Mouse (Mus musculus) forebrain, embryonic 10.5 days (tissue): Measurements from ENCODE around the gene Fam229a. TPM values are rescaled to one million over a fixed set of nuclear protein-coding genes. Genes with fewer than 3 reads are reported as not detected.

ENCODE experiments used
- DNase-seq: peaks from one replicate; pipeline ENCODE4 v3.0.0-alpha.2; 2017; ENCODE audit warnings: low spot score; ENCODE audit errors: extremely low spot score
- H3K27ac ChIP-seq: fragments of 300-500 bp; sonication (generic); 2 replicates; pipeline ENCODE4 v1.5.1; 2016; ENCODE audit warnings: mild to moderate bottlenecking
- H3K27me3 ChIP-seq: fragments of 300-500 bp; sonication (generic); 2 replicates; pipeline ENCODE4 v1.6.1; 2016; ENCODE audit warnings: mild to moderate bottlenecking; ENCODE audit not compliant: poor library complexity, severe bottlenecking
- H3K36me3 ChIP-seq: fragments of 300-500 bp; sonication (generic); replicated peaks from 2 replicates; pipeline ENCODE4 v1.6.1; 2016; ENCODE audit warnings: mild to moderate bottlenecking, moderate library complexity
- H3K4me1 ChIP-seq: fragments of 300-500 bp; sonication (generic); 2 replicates; pipeline ENCODE4 v1.6.1; 2016
- H3K4me3 ChIP-seq: fragments of 300-500 bp; sonication (generic); 2 replicates; pipeline ENCODE4 v1.5.1; 2016; ENCODE audit warnings: mild to moderate bottlenecking, moderate library complexity
- H3K9me3 ChIP-seq: fragments of 300-500 bp; sonication (generic); 2 replicates; pipeline ENCODE4 v1.6.1; 2016; ENCODE audit warnings: mild to moderate bottlenecking, moderate library complexity
- WGBS: fragments of 180-500 bp; shearing (Covaris S2); methylation state at CpG from one replicate; pipeline ENCODE4 v1.1.7; 2016; 5-methylcytosine and 5-hydroxymethylcytosine counted together
- polyA plus RNA-seq: library from polyadenylated mRNA; unstranded; fragments of >200 nt; fragmentation: Nextera tagmentation; extraction: Ambion mirVana; gene quantifications from 2 replicates; pipeline ENCODE4 v1.2.1, GENCODE M21; 2016

The Fam229a gene
- polyA plus RNA-seq, 1 experiment from 2014 or later = not detected

DNA sequence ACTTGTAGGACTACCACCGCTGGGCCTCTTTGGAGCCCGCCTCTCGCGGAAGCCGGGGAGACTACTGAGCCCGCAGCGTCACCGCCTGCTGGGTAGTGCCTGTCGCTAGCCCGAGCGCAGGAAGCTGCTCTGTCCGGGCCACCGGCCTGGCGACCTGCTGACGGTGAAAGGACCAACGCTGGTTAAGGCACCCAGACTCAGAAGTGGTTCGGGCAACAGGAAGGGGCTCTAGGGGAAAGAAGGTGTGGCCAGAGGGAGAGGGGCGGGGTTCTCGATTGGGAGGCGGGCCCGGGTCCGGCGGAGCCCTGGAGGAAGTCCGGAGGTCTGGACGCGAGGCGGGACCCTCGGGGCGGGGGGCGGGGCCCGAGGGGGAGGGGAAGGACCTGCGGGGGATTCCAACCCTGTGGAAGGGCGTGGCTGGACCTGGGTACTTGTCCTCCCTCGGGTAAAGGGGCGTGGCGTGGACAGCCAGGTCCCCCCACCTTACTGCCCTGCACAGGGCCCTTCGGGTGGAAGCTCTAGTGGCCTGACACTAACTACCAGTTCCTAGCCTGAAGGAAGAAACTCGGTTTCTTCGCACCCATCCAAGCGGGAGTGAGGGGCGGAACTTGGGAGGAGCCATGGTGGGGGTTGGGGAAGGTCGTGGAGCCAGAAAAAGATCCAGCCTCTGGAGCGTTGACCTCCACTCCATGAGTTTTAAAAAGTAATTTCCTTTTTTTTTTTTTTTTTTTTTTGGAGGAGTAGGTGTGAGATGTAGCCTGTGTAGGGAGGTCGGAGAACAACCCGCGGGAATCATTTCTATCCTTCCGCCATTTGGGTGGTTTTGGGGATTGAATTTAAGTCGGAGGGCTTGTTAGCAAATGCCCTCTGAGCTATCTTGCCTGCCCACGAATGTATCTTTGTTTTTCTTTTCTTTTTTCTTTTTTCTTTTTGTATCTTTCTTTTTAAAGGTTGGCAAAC lies 9.9 kb downstream of the Fam229a start:
- Histone ChIP-seq H3K27me3 (no peaks in the 10 kb centered on the region; the same call in 1 of the 2 replicates), H3K36me3 (no peaks in the 10 kb centered on the region), H3K9me3 (no peaks in the 10 kb centered on the region), H3K27ac (peak overlapping the region; percentile 86), H3K4me1 (peaks cover 56% of the 10 kb centered on the region), H3K4me3 (peak overlapping the region; percentile 59)
- peak; percentile 95 for DNase-seq
- 1% methylated on average over 48 of the region's 49 CpGs for WGBS

DNA sequence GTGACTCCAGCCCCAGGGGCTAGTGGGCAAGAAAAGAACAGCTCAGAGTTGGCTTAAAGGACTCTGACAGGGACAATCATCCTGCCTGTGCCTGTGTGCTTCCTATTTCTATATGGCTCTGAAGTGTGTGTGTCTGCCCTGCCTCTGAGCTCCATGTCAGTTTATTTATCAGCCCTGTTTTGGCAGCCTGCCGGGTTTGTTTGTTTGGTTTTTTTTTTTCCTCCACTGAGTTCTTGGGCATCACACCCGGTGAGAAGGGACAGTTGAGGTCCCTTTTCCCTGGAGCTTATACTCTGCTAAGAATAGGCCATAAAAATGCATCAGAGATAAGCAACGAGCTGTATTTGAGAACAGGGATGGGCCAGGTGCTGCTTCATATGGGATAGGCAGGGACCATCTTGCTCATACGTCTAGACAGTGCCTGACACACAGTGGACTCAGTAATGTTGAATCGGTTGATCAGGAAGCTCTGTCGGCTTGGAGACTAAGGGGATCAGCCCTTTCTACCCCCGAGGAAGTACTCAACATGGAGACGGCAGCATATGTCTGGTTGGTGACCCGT lies 11.4 kb downstream of the Fam229a start:
- WGBS = 81% methylated on average over 9 of the region's 9 CpGs
- Histone ChIP-seq H3K4me1 (peaks cover 45% of the 10 kb centered on the region), H3K9me3 (no peaks in the 10 kb centered on the region), H3K36me3 (no peaks in the 10 kb centered on the region), H3K27ac (no peak overlapping the region), H3K27me3 (no peaks in the 10 kb centered on the region; the same call in 1 of the 2 replicates), H3K4me3 (no peak overlapping the region)
- DNase-seq = no peak

DNA sequence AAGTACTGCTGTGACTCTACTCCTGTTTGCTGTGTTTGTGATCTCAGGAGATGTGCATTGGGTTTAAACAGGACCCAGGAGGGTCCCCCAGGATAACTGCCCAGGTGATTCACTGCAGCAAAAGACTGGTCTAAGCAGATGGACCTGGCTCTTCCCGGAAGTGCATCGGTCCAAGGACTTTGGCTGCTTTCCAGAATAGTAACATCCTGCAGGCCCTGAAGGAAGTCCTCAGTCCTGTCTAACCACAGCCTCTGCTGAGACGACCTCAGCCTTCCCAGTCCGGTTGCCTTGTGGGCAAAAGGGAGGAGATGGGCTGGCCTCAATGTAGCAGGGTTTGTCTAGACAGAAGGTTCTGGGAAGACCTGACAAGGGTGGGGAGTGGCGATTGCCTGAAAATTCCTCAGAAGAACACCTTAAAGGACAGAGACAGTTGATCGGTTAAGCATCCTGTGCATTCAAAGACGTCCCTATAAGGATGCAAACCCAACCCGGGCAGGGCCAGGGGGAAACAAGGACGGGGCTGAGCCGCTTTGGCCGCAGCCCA lies 12.0 kb downstream of the Fam229a start:
- Histone ChIP-seq H3K27me3 (no peaks in the 10 kb centered on the region; the same call in 1 of the 2 replicates), H3K27ac (no peak overlapping the region), H3K4me1 (peaks cover 45% of the 10 kb centered on the region), H3K4me3 (no peak overlapping the region), H3K36me3 (no peaks in the 10 kb centered on the region), H3K9me3 (no peaks in the 10 kb centered on the region)
- WGBS = 81% methylated on average over 11 of the region's 11 CpGs
- no peak for DNase-seq

DNA sequence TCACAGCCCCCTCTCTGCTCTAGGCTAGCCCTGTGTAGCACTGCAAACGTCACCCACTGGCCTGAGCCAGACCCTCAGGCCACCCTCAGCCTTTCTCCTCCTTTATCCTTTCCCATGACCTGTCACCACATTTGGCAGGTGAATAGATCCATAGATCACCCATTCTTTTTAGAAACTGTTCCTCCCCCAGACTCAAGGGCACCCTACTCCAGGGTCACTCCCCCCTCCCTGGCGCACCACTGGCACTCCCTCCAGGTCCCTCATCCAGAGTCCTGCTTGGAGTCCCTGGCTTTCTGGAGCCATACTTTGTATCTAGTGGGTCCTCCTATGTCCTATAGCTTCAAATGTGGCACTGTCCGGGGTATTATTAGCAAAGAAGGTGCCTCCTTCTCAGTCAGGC lies 14.5 kb downstream of the Fam229a start:
- Histone ChIP-seq H3K4me1 (peaks cover 40% of the 10 kb centered on the region), H3K36me3 (no peaks in the 10 kb centered on the region), H3K9me3 (no peaks in the 10 kb centered on the region), H3K27ac (no peak overlapping the region), H3K4me3 (no peak overlapping the region), H3K27me3 (no peaks in the 10 kb centered on the region)
- no peak for DNase-seq
- WGBS = 82% methylated on average over 3 of the region's 3 CpGs

DNA sequence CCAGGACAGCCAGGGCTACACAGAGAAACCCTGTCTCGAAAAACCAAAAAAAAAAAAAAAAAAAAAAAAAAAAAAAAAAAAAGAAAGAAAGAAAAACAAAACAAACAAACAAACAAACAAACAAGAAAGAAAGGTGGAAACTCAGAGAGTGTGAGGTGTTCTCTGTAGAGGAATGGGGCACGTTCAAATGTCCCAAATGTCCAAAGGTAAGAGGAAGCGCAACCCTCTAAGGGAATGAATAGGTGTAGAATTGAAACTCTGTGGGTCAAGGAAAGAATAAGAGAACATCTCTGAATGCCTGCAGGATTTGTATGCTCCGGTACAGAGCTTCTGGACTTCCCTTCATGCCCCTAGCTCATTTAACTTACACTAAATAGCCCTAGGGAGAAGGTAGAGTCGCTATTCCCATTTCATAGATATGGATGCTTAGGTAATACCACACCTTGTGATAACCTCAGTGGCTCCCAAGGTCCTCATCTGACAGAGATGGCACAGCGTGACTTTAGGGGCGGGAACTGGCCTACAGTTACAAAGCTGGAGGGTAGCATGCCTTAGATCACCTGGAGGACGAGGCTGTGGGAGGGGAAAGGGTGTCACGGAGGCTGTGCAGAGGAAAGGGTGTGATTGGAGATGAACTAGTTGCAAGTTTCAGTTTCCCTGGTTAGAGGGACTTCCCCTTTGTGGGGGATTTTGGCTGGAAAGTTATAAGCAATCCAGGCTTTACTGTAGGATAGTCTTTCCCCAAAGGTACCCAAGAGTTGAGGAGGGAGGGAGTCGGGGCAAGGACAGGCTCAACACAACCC lies 16.6 kb downstream of the Fam229a start:
- DNase-seq = no peak
- no peaks in the 10 kb centered on the region for H3K27me3 ChIP-seq
- H3K4me1 ChIP-seq = peaks cover 45% of the 10 kb centered on the region
- WGBS = 71% methylated on average over 9 of the region's 10 CpGs
- H3K9me3 ChIP-seq = no peaks in the 10 kb centered on the region
- no peaks in the 10 kb centered on the region for H3K36me3 ChIP-seq
- no peak overlapping the region for H3K4me3 ChIP-seq
- no peak overlapping the region for H3K27ac ChIP-seq

DNA sequence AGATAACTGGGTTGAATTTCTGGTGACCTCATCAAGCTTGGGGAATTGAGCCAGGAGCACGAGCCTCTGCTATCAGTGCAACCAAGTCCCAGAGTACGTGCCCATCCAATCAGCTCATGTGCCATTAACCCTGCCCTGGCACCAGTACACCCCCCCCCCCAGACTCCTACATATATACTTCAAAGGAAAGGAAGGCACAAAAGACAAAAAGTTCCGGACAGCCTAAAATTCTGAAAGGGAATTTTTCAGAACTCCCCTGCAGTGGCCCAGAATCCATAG lies 17.2 kb downstream of the Fam229a start:
- H3K36me3 ChIP-seq = no peaks in the 10 kb centered on the region
- 74% methylated on average over 3 of the region's 3 CpGs for WGBS
- no peaks in the 10 kb centered on the region for H3K9me3 ChIP-seq
- H3K4me3 ChIP-seq = no peak overlapping the region
- no peak overlapping the region for H3K27ac ChIP-seq
- H3K4me1 ChIP-seq = peaks cover 50% of the 10 kb centered on the region
- no peaks in the 10 kb centered on the region for H3K27me3 ChIP-seq
- no peak for DNase-seq

DNA sequence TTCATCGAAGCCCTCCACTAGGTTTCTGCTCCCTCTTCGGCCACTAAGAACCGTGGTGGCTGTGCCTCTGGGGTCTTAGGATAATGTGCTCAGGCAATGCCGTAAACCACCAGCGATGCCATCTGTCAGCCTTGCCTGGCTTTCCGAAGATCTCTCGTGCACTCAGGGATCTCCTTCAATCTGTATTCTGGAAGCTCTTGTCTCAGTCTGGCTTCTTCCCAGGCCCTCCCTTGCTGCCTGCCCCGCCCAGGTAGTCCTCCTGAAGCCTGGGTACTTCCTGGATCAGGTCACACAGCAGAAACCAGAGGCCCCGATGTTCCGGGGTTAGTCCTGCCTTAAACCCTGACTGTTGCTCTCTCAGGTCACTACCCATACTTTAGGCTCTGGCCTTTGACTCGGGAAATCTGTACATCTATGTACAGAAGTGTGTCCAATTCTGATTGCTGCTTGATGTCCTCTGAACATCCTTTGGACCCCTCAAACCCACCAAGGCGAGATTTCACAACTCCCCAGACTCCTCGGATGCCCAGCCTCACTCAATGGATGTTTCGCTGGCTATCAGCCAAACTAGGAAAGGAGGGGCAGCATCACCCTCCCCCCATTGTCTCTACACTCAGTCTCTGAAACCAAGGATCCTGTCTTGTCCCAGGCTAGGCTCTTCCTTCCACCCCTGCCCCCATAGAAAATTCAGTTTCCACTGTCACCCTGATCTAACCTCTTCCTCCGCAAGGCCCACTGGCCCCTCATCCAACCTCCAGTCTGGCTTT lies 18.0 kb downstream of the Fam229a start:
- Histone ChIP-seq H3K4me3 (no peak overlapping the region), H3K27ac (0 out of 2 replicates have a peak overlapping the region, but pooled peaks have one; percentile 25), H3K4me1 (peaks cover 49% of the 10 kb centered on the region), H3K27me3 (no peaks in the 10 kb centered on the region), H3K36me3 (no peaks in the 10 kb centered on the region), H3K9me3 (no peaks in the 10 kb centered on the region)
- WGBS = 78% methylated on average over 15 of the region's 15 CpGs
- no peak for DNase-seq

DNA sequence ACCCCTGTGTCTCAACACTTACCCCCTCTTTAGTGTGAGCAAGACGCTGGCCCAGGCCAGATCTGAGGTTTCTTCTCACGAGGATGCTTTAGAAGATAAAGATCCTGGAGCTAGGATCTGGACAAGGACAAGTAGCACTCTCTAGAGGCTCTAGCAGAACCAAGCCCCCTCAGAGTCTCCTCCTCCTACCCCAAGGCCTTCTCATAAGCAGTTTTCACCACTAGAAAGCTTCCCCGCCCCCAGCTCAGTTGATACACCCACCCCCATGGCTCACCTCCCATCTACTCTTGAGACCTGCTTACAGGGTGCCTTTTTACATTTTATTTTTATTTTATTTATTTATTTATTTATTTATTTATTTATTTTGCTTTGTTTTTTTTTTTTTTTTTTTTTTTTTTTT lies 18.7 kb downstream of the Fam229a start:
- H3K27ac ChIP-seq = 0 out of 2 replicates have a peak overlapping the region, but pooled peaks have one; percentile 25
- peaks cover 5% of the 10 kb centered on the region for H3K36me3 ChIP-seq
- H3K4me3 ChIP-seq = no peak overlapping the region
- no peaks in the 10 kb centered on the region for H3K9me3 ChIP-seq
- 58% methylated on average over 3 of the region's 3 CpGs for WGBS
- no peaks in the 10 kb centered on the region for H3K27me3 ChIP-seq
- no peak for DNase-seq
- H3K4me1 ChIP-seq = peaks cover 46% of the 10 kb centered on the region

DNA sequence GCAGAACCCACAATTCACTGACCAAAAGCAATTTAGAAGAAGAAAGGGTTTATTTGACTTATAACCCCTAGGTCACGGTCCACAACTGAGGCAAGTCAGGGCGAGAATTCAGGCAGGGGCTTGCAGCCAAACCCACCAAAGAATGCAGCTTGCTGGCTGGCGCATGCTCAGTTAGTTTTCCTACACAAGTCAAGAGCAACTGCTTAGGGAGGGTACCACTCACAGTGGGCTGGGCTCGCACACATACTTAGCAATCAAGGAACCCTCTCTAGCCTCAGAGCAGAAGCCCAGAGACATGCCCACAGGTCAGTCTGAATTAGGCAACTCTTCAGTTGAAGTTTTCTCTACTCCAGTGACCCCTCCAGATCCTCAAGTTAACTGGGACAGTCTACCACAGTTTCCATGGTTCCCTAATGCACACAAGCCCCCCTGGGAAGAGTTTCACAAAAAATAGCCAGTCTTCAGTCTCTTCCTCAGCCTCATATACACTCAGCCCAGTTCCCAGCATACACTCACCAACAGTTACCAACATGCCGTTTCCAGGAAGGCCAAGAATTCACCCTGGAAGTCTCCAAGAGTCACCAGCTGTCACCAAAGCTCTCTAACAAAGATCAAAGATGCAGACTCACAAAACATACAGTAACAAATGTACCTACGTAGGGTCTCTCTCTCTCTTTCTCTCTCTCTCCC lies 19.9 kb downstream of the Fam229a start:
- peak overlapping the region; percentile 7; the same call in 1 of the 2 replicates for H3K4me3 ChIP-seq
- 46% methylated on average over 6 of the region's 6 CpGs for WGBS
- H3K27ac ChIP-seq = peak overlapping the region; percentile 79
- H3K9me3 ChIP-seq = no peaks in the 10 kb centered on the region
- peaks cover 17% of the 10 kb centered on the region for H3K36me3 ChIP-seq
- H3K27me3 ChIP-seq = no peaks in the 10 kb centered on the region
- no peak for DNase-seq
- peaks cover 56% of the 10 kb centered on the region for H3K4me1 ChIP-seq

DNA sequence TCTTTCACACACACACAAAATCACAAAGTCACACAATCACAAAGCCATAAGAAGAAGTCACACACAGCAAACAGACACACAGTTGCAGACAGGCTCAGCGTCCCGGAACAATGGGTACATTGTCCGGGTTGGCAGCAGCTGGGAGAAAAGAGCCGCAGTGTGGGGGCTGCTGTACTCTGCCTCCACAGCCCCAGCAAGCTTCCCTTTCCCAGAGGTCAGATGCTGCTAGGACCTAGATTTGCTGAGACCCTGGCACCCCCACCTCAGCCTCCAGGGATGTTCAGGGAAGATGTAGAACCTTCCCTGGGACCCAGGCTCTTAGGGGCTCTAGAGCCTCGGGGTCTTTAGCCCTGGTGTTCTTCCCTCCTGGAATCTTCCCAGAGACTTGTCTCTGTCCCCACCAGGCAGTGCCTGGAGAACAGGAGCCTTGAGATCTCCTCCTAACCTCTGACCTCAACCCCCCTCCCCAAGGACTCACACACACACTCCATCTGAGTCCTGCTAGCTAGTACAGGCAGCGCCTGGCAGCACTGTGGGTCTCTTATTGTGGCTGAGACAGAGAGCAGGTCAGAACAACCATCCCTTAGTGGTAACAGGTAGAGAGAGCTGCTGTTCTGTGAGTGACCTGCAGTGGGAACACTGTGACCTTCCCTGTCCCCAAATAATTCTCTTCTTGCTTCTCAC lies 20.6 kb downstream of the Fam229a start:
- 19% methylated on average over 6 of the region's 6 CpGs for WGBS
- H3K9me3 ChIP-seq = no peaks in the 10 kb centered on the region
- H3K27me3 ChIP-seq = no peaks in the 10 kb centered on the region
- H3K36me3 ChIP-seq = peaks cover 24% of the 10 kb centered on the region
- peak overlapping the region; percentile 79 for H3K27ac ChIP-seq
- peak overlapping the region; percentile 7; the same call in 1 of the 2 replicates for H3K4me3 ChIP-seq
- H3K4me1 ChIP-seq = peaks cover 62% of the 10 kb centered on the region
- DNase-seq = no peak

DNA sequence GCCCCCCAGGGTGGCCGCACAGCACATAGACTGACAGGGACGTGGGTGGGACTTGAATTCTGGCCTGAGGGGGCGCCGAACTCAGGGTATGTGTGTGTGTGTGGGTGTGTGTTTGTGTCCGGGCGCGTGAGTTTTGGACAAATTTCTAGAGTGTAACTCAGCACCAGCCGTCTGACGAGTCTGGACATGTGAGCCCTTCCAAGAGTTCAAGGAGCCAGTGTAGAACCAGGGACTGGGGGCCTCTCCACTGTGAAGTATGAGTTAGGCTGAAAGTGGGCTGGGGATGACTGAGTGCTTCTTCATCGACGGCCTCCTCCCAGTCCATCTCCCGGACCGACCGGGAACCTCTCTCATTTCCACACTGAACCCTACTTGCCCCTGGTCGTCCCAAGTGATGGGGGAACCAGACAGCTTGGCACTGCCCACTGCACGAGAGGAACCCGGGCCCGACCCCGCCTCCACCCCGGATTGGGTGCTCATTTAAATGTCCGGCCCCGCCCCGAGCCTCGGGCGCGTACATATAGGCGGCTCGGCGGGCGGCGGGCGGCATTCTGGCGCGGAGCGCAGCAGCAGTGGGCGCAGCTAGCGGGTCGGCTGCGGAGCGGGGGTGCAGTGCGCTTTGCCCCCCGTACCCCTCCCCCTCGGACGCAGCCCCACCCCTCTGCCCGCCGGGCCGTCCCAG lies 22.2 kb downstream of the Fam229a start, which contains the start of gene Marcksl1:
TSS of gene Marcksl1 (plus strand) at position 496 of the 682 bp plus-strand sequence.
- Histone ChIP-seq H3K27ac (peak within 1 kb of the TSS; percentile 100), H3K9me3 (no peaks in the 10 kb centered on the region), H3K4me1 (peaks cover 67% of the 10 kb centered on the region), H3K4me3 (peak within 1 kb of the TSS; percentile 100), H3K36me3 (peaks cover 40% of the 10 kb centered on the region), H3K27me3 (no peaks in the 10 kb centered on the region)
- peak; percentile 92 for DNase-seq
- WGBS = 6% methylated on average over 47 of the region's 47 CpGs
